Mouse (Mus musculus) G1E (cell line): ENCODE data around the gene Hspbap1. TPM values are rescaled to one million over a fixed set of nuclear protein-coding genes. Genes with fewer than 3 reads are reported as not detected.

ENCODE experiments used
- ATAC-seq: 2 replicates; pipeline ENCODE4 v1.8.0; 2016; ENCODE audit warnings: mild to moderate bottlenecking; ENCODE audit not compliant: insufficient number of reproducible peaks, poor library complexity, low FRiP score, severe bottlenecking; ENCODE audit errors: extremely low read depth
- DNase-seq: peaks from one replicate; pipeline ENCODE4 v3.0.0; 2012; ENCODE audit warnings: low spot score
- H3K27me3 ChIP-seq: 2 replicates; pipeline ENCODE4 v1.6.1; 2012; ENCODE audit warnings: mild to moderate bottlenecking, low read length, inconsistent platforms; ENCODE audit not compliant: insufficient read depth
- H3K36me3 ChIP-seq: replicated peaks from 2 replicates; pipeline ENCODE3; 2012; ENCODE audit warnings: mild to moderate bottlenecking, inconsistent platforms
- H3K4me1 ChIP-seq: 2 replicates; pipeline ENCODE4 v1.6.1; 2012; ENCODE audit warnings: low read depth, low read length, inconsistent platforms, mixed read lengths; ENCODE audit not compliant: insufficient read depth
- H3K4me3 ChIP-seq: 2 replicates; pipeline ENCODE4 v1.5.1; 2012; ENCODE audit warnings: low read depth, mild to moderate bottlenecking, inconsistent platforms, low read length, moderate library complexity, mixed read lengths
- H3K9me3 ChIP-seq: replicated peaks from 2 replicates; pipeline ENCODE4 v1.6.1; 2012; ENCODE audit warnings: inconsistent platforms
- CTCF ChIP-seq: IDR thresholded peaks from 2 replicates; pipeline ENCODE4 v1.5.1; 2012; ENCODE audit warnings: low read depth, low read length, inconsistent platforms, mixed read lengths
- GATA1 ChIP-seq: IDR thresholded peaks from 2 replicates; pipeline ENCODE4 v1.6.1; 2012; ENCODE audit warnings: borderline replicate concordance, low read length, inconsistent platforms, mixed read lengths
- GATA2 ChIP-seq: IDR thresholded peaks from 2 replicates; pipeline ENCODE4 v1.6.1; 2012; ENCODE audit warnings: low read depth, low read length, inconsistent platforms, borderline replicate concordance
- POLR2AphosphoS5 ChIP-seq: IDR thresholded peaks from 2 replicates; pipeline ENCODE4 v1.6.1; 2012; ENCODE audit warnings: low read depth, low read length, inconsistent platforms; ENCODE audit not compliant: insufficient replicate concordance
- TAL1 ChIP-seq: conservative IDR thresholded peaks from 2 replicates; pipeline ENCODE4 v1.6.1; 2012; ENCODE audit warnings: low read depth, low read length, inconsistent platforms, mixed read lengths
- polyA plus RNA-seq: library from polyadenylated mRNA; stranded (reverse); fragments of >175 nt; gene quantifications from 2 replicates; pipeline ENCODE4 v1.2.3, GENCODE M21; 2012
- total RNA-seq, 2 experiments: library from RNA; stranded (forward) in 1 of 2; stranded (reverse) in 1 of 2; fragments of 200-1000 nt in 1 of 2; fragments of >200 nt in 1 of 2; fragmentation: Nextera tagmentation in 1 of 2; gene quantifications; 2 replicates each; pipeline ENCODE4 v1.2.3; 2014 to 2017

Hspbap1 gene
- total and polyA plus RNA-seq, 3 experiments: 17.5 to 31.9 (median 18.3) TPM

DNA sequence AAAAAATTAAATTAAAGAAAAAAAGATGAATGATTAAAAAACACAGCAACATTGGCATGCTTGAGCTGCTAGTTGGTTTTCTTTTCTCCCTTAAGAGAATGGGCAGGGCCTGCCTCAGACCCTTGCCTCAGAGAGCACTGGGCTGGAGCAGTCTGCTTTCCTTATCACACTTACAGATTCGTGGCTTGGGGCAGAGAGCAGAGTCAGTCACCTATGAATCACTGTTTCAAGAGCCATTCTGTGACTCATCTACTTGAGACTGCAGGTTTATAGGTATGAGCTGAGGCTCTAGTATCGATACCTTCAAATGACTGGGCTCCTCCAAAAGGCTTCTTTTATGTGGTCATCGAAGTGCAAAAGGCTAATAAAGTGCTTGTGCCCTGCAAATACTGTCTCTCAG, 42.9 kb downstream of the Hspbap1 start:
- DNase-seq (no peak), ATAC-seq (no peak)
- Histone ChIP-seq H3K27me3 (no peaks in the 10 kb centered on the region), H3K4me3 (no peak overlapping the region), H3K4me1 (peaks cover 53% of the 10 kb centered on the region), H3K36me3 (peaks cover 78% of the 10 kb centered on the region), H3K9me3 (peaks cover 2% of the 10 kb centered on the region)
- TF ChIP-seq GATA1 (no peak), TAL1 (no peak), CTCF (no peak), GATA2 (no peak), POLR2AphosphoS5 (no peak)

DNA sequence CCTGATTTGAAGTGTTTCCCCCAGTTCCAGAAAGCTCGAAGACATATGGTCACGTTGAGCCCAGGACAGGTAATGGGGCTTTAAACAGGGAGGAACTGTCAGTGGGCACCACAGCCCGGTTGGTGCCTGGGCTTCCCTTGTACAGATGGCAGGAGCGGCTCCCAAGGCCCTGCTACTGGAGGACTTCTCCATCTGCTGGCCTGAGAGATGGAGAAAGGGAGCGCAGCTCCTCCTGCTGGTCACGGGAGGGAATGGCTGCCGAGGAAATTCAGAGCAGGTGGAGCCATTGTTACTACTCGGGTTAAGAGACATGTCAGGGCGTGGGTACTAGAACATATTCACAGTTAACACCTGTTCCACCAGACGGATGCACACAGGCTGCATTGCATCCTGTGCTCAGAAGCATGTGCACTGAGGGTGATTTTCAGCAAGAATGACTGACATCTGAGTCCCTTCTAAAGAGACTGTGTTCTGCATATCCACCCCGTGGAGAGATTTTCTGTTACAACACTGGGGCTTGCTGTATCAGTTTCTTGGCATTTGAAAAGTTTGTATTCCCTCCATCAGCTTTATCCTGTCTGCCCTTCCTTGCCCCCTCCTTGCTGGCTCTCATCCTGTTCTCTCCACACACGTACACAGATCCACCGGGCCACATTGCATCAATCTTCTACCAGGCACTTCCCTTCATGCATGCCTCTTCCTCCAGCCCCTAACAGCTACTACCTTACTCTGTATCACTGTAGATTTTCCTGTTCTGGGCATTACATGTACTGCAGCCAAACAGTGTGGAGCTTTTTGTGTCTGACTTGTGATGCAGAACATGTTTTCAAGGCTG, 47.3 kb downstream of the Hspbap1 start:
- peak; percentile 98 for TF ChIP-seq CTCF
- no peak for TF ChIP-seq GATA2
- peaks cover 88% of the 10 kb centered on the region for H3K36me3 ChIP-seq

DNA sequence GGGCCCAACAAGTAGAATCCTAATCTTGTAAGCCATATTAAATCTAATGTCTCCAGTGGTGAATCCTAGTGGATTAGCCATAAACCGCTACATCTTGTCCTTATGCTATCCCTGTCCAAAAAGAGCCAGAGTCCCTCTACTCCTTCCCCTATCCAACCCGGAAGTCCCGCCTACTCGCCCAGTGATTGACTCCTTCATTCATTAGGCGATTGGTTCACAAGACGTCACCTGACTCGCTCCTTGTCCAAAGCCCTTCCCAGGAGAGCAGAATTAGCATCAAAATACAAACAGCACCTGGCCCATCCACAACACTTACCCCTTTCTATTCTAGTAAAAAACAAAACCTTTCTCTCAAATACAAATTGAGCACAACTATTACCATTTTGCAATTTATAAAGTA, 59.8 kb downstream of the Hspbap1 start:
- Histone ChIP-seq H3K36me3 (peaks cover 30% of the 10 kb centered on the region), H3K27me3 (peaks cover 4% of the 10 kb centered on the region; the same call in 1 of the 2 replicates), H3K4me1 (no peaks in the 10 kb centered on the region), H3K9me3 (no peaks in the 10 kb centered on the region), H3K4me3 (no peak overlapping the region)
- ATAC-seq (no peak), DNase-seq (no peak)
- TF ChIP-seq GATA1 (no peak), POLR2AphosphoS5 (no peak), CTCF (no peak), TAL1 (no peak), GATA2 (no peak)

More for the DNA sequence above, 47.3 kb downstream of the Hspbap1 start:
- peak; percentile 54 for ATAC-seq
- Histone ChIP-seq H3K4me1 (peaks cover 35% of the 10 kb centered on the region), H3K27me3 (no peaks in the 10 kb centered on the region), H3K9me3 (no peaks in the 10 kb centered on the region), H3K4me3 (no peak overlapping the region)
- DNase-seq: peak; percentile 71

DNA sequence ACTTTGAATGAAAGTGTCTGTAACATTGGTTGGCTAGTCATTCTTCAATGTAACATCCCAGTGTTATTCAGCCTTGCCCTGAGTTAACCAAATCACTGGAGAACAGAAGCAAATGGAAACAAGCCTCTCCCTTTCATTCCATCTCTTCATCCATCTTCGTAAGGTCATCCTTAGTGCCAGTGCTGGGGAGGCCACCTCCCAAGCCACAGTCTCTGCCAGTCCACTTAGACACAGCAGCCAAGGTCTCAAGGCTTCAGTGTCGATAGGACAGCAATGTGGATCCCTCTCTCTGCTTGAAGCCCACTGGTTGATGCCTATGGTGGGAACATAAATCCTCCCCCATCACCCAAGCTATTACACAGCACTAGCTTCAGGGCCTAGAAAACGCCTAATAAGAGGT, 62.8 kb downstream of the Hspbap1 start:
- H3K27me3 ChIP-seq: peaks cover 4% of the 10 kb centered on the region; the same call in 1 of the 2 replicates
- H3K4me3 ChIP-seq: no peak overlapping the region
- ATAC-seq: no peak
- peaks cover 5% of the 10 kb centered on the region for H3K36me3 ChIP-seq
- TF ChIP-seq POLR2AphosphoS5: no peak
- TF ChIP-seq TAL1: no peak
- no peak for TF ChIP-seq CTCF
- no peak for TF ChIP-seq GATA2
- no peak for TF ChIP-seq GATA1
- H3K9me3 ChIP-seq: no peaks in the 10 kb centered on the region
- DNase-seq: no peak
- H3K4me1 ChIP-seq: no peaks in the 10 kb centered on the region

DNA sequence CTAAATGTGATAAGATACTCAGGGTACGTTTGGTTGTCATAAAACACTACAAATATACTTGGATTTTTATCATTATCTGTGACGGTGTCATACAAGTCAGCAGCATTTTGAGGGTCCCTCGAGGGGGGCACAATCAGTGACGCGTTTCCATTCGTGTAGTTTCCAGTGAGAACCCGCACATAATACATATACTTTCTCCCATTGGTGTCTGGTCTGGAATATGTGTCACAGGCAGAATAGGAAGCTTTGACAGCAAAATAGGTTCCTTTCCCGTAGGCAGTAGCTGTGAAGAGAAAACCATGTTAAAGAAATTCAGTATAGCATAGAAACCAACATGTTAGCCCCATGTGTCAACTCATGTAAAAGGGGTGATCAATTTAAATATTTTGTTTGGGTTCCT, 64.5 kb downstream of the Hspbap1 start:
- ATAC-seq: no peak
- TF ChIP-seq GATA2 (no peak), TAL1 (no peak), POLR2AphosphoS5 (no peak), CTCF (no peak)
- no peaks in the 10 kb centered on the region for H3K4me1 ChIP-seq
- no peak for DNase-seq
- no peaks in the 10 kb centered on the region for H3K9me3 ChIP-seq
- peaks cover 4% of the 10 kb centered on the region; the same call in 1 of the 2 replicates for H3K27me3 ChIP-seq
- H3K4me3 ChIP-seq: no peak overlapping the region
- peaks cover 4% of the 10 kb centered on the region for H3K36me3 ChIP-seq

DNA sequence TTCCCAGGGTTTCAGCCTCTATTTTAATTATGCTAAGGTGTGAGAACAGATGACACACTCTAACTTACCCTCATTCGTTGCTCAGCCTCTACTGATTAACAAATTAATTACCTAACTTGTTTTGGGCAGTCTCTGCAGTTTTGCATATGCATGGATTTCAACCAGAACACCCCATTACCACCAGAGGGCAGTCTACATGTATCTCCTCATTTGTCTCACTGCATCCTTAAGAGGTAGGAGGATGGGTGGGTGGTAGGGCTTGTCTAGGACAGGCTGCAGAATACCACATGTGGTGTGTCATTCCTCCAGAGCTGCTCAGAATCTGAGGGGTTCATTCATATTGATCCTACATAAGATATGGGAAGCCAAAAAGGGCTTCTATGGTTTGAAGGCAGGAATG, 69.5 kb downstream of the Hspbap1 start:
- no peak for TF ChIP-seq GATA1
- peak; percentile 55; the same call in 1 of the 2 replicates for TF ChIP-seq CTCF
- no peak for TF ChIP-seq TAL1
- Histone ChIP-seq H3K4me3 (no peak overlapping the region), H3K4me1 (no peaks in the 10 kb centered on the region; the same call in 1 of the 2 replicates), H3K9me3 (no peaks in the 10 kb centered on the region), H3K36me3 (no peaks in the 10 kb centered on the region), H3K27me3 (no peaks in the 10 kb centered on the region; the same call in 1 of the 2 replicates)
- ATAC-seq: no peak
- DNase-seq: peak; percentile 37

DNA sequence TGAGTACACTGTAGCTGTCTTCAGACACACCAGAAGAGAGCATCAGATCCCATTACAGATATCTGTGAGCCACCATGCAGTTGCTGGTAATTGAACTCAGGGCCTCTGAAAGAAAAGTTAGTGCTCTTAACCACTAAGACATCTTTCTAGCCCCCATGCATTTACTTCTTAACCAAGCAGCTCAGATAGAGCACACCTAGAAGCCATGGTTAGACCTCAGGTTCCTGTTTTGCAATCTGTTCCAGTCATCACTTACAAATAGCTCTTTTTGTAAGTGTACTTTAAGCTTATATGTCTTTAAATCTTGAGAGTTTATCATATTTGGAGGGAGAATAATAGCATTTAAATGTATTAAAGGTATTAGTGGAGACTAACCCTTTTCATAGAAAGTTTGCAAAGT, 77.0 kb downstream of the Hspbap1 start:
- DNase-seq (no peak), ATAC-seq (no peak)
- H3K27me3 ChIP-seq: no peaks in the 10 kb centered on the region
- H3K9me3 ChIP-seq: no peaks in the 10 kb centered on the region
- H3K36me3 ChIP-seq: no peaks in the 10 kb centered on the region
- TF ChIP-seq CTCF (no peak), GATA2 (no peak), POLR2AphosphoS5 (no peak), TAL1 (no peak), GATA1 (no peak)
- H3K4me1 ChIP-seq: peaks cover 2% of the 10 kb centered on the region; the same call in 1 of the 2 replicates
- H3K4me3 ChIP-seq: no peak overlapping the region
